Mouse (Mus musculus) spleen, adult 2 months (tissue): ENCODE measurements at regions not wholly inside any gene's neighbourhood (a gene's known extent, or its start where the extent isn't known, plus 50 kb on each side); places are given as distances from the start of the nearest gene placed in this dataset.

Experiments
- DNase-seq, 2 experiments: peaks; one replicate each; pipeline versions ENCODE4 v3.0.0 to v3.0.0-alpha.2; 2012 to 2021; ENCODE audit warnings: low spot score in 2 of 2, low read depth in 1 of 2
- H3K27ac ChIP-seq: fragments of 200-500 bp; 2 replicates; pipeline ENCODE4 v1.5.1; 2012; ENCODE audit warnings: low read length, inconsistent platforms; ENCODE audit not compliant: insufficient read depth
- H3K27me3 ChIP-seq: fragments of 200-500 bp; 2 replicates; pipeline ENCODE4 v1.6.1; 2012; ENCODE audit warnings: mild to moderate bottlenecking, moderate library complexity, low read length, inconsistent platforms; ENCODE audit not compliant: control insufficient read depth, insufficient read depth
- H3K36me3 ChIP-seq: fragments of 200-500 bp; 2 replicates; pipeline ENCODE4 v1.6.1; 2012; ENCODE audit warnings: mild to moderate bottlenecking, low read length, inconsistent platforms; ENCODE audit not compliant: control insufficient read depth, insufficient read depth
- H3K4me1 ChIP-seq: fragments of 200-500 bp; 2 replicates; pipeline ENCODE4 v1.6.1; 2011; ENCODE audit warnings: inconsistent platforms; ENCODE audit not compliant: control insufficient read depth, insufficient read depth, insufficient read length
- H3K4me3 ChIP-seq: fragments of 200-500 bp; 2 replicates; pipeline ENCODE4 v1.5.1; 2011; ENCODE audit warnings: mild to moderate bottlenecking, inconsistent platforms; ENCODE audit not compliant: insufficient read depth, insufficient read length; ENCODE audit errors: extremely low read depth
- CTCF ChIP-seq: fragments of 200-500 bp; IDR thresholded peaks from 2 replicates; pipeline ENCODE4 v1.5.1; 2011; ENCODE audit warnings: mild to moderate bottlenecking, inconsistent platforms; ENCODE audit not compliant: insufficient read depth, insufficient read length, insufficient replicate concordance; ENCODE audit errors: extremely low read depth
- POLR2A ChIP-seq: fragments of 200-500 bp; IDR thresholded peaks from 2 replicates; pipeline ENCODE4 v1.6.1; 2011; ENCODE audit warnings: low read depth, low read length, inconsistent platforms
- WGBS: fragments of 180-500 bp; shearing (Covaris S2); methylation state at CpG from one replicate; pipeline ENCODE4 v1.1.7; 2018; 5-methylcytosine and 5-hydroxymethylcytosine counted together

DNA sequence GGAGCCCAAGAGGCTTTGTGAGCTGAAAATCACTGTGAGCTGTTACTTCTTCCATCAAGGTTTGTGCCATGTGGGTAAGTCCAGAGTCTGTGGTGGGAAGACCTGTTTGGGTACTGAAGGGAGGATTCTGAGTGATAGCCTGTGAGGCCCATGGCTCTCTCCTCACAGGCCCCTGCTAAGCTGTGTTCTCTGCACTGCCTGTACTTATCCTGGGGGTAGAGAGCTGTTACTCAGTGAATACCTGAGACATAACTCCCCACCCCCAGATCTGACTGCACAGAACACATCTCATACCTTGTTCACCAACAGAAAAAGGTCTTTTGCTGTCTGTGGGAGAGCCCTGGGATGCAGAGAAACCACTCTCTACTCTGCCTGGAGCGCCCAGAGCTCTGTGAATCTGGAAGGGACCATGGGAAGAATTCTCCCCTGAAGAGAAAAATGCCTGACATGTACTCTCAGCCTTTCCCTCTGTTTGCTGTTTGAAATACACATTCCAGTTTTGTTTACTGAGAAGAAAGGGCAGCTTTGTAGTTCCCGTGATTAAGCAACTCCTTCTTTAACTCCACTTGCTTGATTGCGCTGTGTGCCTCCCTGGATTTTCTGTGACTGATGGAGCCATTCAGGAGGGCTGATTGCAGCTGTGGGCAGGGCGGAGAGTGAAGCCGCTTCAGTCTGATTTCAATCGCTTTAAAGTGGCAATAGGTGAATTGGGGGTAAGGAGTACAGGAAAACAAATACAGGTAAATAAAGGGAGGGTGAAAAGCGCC is 460.3 kb upstream of the Cdh4 start:
- Histone ChIP-seq H3K27me3 (no peaks in the 10 kb centered on the region), H3K36me3 (no peaks in the 10 kb centered on the region), H3K4me1 (no peaks in the 10 kb centered on the region), H3K4me3 (no peak overlapping the region), H3K27ac (no peak overlapping the region)
- DNase-seq = no peak
- TF ChIP-seq CTCF (no peak), POLR2A (no peak)
- WGBS = 54% methylated on average over 7 of the region's 7 CpGs

DNA sequence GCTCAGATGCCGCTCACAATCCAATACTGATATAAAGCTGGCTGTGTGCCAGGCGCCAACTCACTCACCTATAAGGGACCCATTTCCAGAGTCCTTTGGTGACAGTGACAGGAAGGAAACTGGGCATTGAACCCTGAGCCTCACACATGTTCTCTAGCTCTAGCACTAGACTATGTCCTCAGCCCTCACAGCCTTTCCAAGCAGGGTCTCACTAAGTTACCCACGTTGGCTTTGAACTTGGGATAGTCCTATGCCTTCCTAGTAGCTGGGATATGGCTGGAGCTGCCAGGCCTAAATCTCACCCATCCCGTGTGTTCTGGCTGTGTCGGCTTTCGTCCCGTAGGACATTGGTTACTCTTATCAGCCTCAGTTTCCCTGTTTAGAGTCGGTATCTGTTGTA is 458.4 kb upstream of the Cdh4 start:
- Histone ChIP-seq H3K36me3 (no peaks in the 10 kb centered on the region), H3K4me1 (no peaks in the 10 kb centered on the region), H3K27ac (no peak overlapping the region), H3K27me3 (no peaks in the 10 kb centered on the region), H3K4me3 (no peak overlapping the region)
- no peak for TF ChIP-seq CTCF
- no peak for TF ChIP-seq POLR2A
- DNase-seq = no peak
- 89% methylated on average over 8 of the region's 8 CpGs for WGBS

DNA sequence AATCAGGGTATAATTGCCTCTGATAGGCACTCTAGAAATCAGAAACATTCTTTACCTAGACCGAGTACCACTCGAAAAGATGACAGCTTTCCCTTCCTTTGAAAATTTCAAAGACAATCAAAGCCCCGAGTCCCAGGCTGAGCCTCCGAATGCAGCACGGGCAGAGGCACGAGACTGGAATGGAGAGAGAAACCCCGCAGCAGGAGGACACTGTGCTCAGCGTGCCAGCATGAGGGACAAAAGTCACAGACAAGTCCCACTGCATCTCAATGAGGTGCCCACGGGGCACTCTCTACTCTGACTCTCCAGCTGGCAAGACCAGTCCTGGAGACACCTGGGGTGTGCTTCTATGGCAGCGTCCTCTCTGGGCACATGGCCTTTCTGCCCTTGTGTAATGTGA is 454.3 kb upstream of the Cdh4 start:
- Histone ChIP-seq H3K27ac (no peak overlapping the region), H3K27me3 (no peaks in the 10 kb centered on the region), H3K4me1 (no peaks in the 10 kb centered on the region), H3K4me3 (no peak overlapping the region), H3K36me3 (no peaks in the 10 kb centered on the region)
- DNase-seq = no peak
- WGBS = 82% methylated on average over 10 of the region's 10 CpGs
- TF ChIP-seq CTCF = no peak
- no peak for TF ChIP-seq POLR2A

DNA sequence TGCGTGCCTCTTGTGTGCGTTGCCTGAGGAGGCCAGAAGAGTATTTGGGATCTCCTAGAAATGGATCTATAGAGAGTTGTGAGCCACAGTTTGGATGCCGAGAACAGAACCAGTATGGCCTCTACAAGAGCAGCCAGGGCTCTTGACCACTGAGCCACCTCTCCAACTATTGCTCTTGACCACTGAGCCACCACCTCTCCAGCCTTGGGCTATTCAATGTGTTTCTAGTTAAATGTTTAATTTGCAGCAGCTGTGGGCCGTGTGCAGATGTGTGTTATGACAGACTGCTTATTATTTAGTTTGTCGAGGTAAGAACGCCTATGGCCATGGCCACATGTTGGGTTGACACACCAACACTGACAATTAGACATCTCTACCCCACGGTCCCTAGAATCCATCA is 452.9 kb upstream of the Cdh4 start:
- Histone ChIP-seq H3K4me1 (no peaks in the 10 kb centered on the region), H3K27ac (no peak overlapping the region), H3K27me3 (no peaks in the 10 kb centered on the region), H3K4me3 (no peak overlapping the region), H3K36me3 (no peaks in the 10 kb centered on the region)
- no peak for DNase-seq
- 85% methylated on average over 7 of the region's 7 CpGs for WGBS
- TF ChIP-seq CTCF = no peak

DNA sequence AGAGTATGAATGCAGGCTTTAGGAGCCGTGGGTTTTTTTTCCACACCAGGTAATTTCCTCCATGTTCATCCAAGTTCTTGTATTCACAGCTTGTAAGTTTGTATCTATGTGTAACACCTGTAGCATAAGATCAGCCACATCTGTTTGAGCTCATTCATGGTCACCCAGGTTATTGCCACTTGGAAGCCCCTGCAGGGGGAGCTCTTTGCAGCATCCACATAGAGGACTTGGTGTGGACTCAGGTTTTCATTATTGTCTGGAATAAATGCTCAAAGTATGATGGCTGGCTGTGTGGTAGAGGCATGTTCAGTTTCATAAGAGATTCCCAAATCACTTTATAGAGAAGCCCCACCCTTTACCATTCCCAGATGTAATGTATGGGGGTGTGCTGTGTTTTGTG is 452.4 kb upstream of the Cdh4 start:
- H3K27me3 ChIP-seq = no peaks in the 10 kb centered on the region
- H3K36me3 ChIP-seq = no peaks in the 10 kb centered on the region
- no peak for TF ChIP-seq POLR2A
- no peak for TF ChIP-seq CTCF
- WGBS = 71% methylated on average over 1 of the region's 1 CpGs
- no peak for DNase-seq
- H3K27ac ChIP-seq = no peak overlapping the region
- H3K4me1 ChIP-seq = no peaks in the 10 kb centered on the region
- H3K4me3 ChIP-seq = no peak overlapping the region

DNA sequence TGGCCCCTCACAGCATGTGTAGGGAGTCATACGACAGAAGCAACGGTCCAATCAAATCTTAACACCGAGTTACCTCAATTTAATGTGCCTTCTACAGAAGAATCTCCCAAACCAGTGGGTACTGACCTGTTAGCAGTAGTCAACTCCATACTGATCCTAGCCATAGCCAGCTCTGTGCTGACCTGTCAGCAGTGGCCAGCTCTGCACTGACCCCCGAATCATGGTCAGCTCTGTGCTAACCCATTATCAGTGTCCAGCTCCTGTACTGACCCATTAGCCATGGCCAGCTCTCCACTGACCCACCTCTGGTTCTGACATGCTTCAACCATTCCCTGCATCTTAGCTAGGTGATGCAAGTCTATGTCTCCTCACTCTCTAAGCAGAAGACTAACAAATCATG is 451.3 kb upstream of the Cdh4 start:
- no peak for DNase-seq
- Histone ChIP-seq H3K4me1 (no peaks in the 10 kb centered on the region), H3K27ac (no peak overlapping the region), H3K27me3 (no peaks in the 10 kb centered on the region), H3K4me3 (no peak overlapping the region), H3K36me3 (no peaks in the 10 kb centered on the region)
- WGBS = 83% methylated on average over 4 of the region's 4 CpGs
- TF ChIP-seq CTCF (no peak), POLR2A (no peak)

DNA sequence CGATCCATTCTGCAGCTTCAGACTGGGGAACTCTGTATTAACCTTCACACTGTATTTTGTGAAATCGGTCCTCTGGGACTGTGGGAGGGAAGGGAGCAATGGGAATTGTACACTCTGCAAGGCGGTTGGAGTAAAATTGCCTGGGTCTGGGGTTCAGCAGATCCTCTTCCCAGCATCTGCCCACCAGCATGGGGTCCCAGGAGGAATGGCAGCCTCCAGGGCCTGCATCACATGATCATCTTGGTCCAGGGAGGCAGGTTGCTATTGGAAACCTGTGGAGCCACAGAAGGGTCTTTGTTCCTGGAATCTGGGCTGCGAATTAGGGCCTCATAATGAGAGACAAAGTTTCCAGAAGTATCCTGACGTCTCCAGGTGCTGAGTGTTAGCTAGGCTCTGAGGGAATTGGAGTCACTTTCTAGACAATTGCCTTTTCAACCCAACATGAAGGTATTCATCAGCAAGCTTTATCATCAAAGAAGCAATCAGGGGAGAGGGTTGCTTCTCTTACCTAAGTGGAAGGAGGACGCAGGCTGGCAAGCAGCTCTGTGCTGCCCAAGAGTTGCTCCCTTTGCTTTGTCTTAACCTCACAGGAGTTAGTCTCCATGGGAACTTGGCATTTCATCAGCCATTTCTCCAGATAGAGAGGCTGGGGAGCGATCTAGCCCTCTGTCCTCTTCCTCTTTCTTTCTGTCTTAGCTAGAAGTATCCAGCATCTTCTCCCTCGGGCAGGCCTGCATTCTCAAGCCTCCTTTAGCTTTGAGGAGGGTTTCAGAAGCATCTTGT is 449.7 kb upstream of the Cdh4 start:
- no peaks in the 10 kb centered on the region for H3K36me3 ChIP-seq
- no peak overlapping the region for H3K27ac ChIP-seq
- WGBS = 76% methylated on average over 8 of the region's 8 CpGs
- H3K27me3 ChIP-seq = no peaks in the 10 kb centered on the region
- DNase-seq = no peak
- H3K4me3 ChIP-seq = no peak overlapping the region
- H3K4me1 ChIP-seq = no peaks in the 10 kb centered on the region
- TF ChIP-seq POLR2A = no peak
- TF ChIP-seq CTCF = no peak
